9 mouse cellular contexts compared by ENCODE assay signal in genomic region chr17:87375941-87376511, GRCm38 (mm10). TPM values are rescaled to one million over a fixed set of nuclear protein-coding genes. Genes with fewer than 3 reads are reported as not detected.
DNase-seq lines count a peak whose midpoint lies in the region; ATAC-seq lines count a peak whose summit lies in the region.
"Had no signal": no experiment of that assay in that cellular context is flagged by ENCODE, and none has a peak within 500 bp of the region (broad histone marks: within the 10 kb centered on the region; RNA-seq: fewer than 3 reads in every experiment).

No protein-coding gene starts in this region.

- H3K27me3 ChIP-seq in forebrain, embryonic 10.5 days (ENCODE audit: poor library complexity, severe bottlenecking), result no peaks in the 10 kb centered on the region
- H3K27me3 ChIP-seq in forebrain, embryonic 14.5 days (replicated peaks; ENCODE audit: control insufficient read depth, insufficient read depth, low read length), result no peaks in the 10 kb centered on the region
- H3K27me3 ChIP-seq in heart, embryonic 15.5 days, result no peaks in the 10 kb centered on the region
- no peaks in the 10 kb centered on the region for H3K27me3 ChIP-seq in liver, embryonic 15.5 days

- 61% methylated on average over 10 of the region's 10 CpGs for WGBS in forebrain, embryonic 10.5 days
- 74% methylated on average over 10 of the region's 10 CpGs for WGBS in forebrain, embryonic 14.5 days
- 15% methylated on average over 10 of the region's 10 CpGs for WGBS in heart, embryonic 15.5 days
- WGBS in liver, embryonic 15.5 days (ENCODE audit: insufficient replicate concordance), result 36% methylated on average over 10 of the region's 10 CpGs

- no peak overlapping the region for H3K9ac ChIP-seq in forebrain, embryonic 14.5 days (ENCODE audit: low read length)
- H3K9ac ChIP-seq in heart, embryonic 15.5 days, result no peak overlapping the region
- no peak overlapping the region for H3K9ac ChIP-seq in liver, embryonic 15.5 days

- H3K4me2 ChIP-seq in forebrain, embryonic 14.5 days (ENCODE audit: low read length), result no peak overlapping the region
- H3K4me2 ChIP-seq in heart, embryonic 15.5 days, result no peak overlapping the region
- no peak overlapping the region for H3K4me2 ChIP-seq in liver, embryonic 15.5 days

- no peaks in the 10 kb centered on the region for H3K36me3 ChIP-seq in forebrain, embryonic 10.5 days (replicated peaks)
- H3K36me3 ChIP-seq in forebrain, embryonic 14.5 days (ENCODE audit: control insufficient read depth, insufficient read depth, low read length), result no peaks in the 10 kb centered on the region
- no peaks in the 10 kb centered on the region for H3K36me3 ChIP-seq in heart, embryonic 15.5 days
- H3K36me3 ChIP-seq in liver, embryonic 15.5 days (replicated peaks), result 0 out of 2 replicates have a peak, but pooled peaks cover 5% of the 10 kb centered on the region

- peak overlapping the region; percentile 85 for H3K27ac ChIP-seq in forebrain, embryonic 10.5 days
- H3K27ac ChIP-seq in forebrain, embryonic 14.5 days (ENCODE audit: low read depth, low read length), result no peak overlapping the region
- H3K27ac ChIP-seq in heart, embryonic 15.5 days, result peak overlapping the region; percentile 62
- no peak overlapping the region for H3K27ac ChIP-seq in liver, embryonic 15.5 days (replicated peaks)

- peaks cover 62% of the 10 kb centered on the region for H3K4me1 ChIP-seq in forebrain, embryonic 10.5 days
- H3K4me1 ChIP-seq in forebrain, embryonic 14.5 days (ENCODE audit: control insufficient read depth, insufficient read depth, low read length), result peaks cover 22% of the 10 kb centered on the region
- peaks cover 53% of the 10 kb centered on the region for H3K4me1 ChIP-seq in heart, embryonic 15.5 days (replicated peaks)
- H3K4me1 ChIP-seq in liver, embryonic 15.5 days (replicated peaks), result peaks cover 28% of the 10 kb centered on the region

- no peak for DNase-seq in forebrain, embryonic 10.5 days (ENCODE audit: extremely low spot score, low spot score)
- DNase-seq in forebrain, embryonic 14.5 days (ENCODE audit: low spot score), result no peak
- DNase-seq in 416B (ENCODE audit: low read depth), result peak; percentile 26
- no peak for DNase-seq in cerebellum, postnatal 36 days
- DNase-seq in ovary, postnatal 14 days (ENCODE audit: low spot score), result no peak
- DNase-seq in adrenal gland, adult (ENCODE audit: inconsistent age in 2 of 2, low spot score in 1 of 2), result no peak

- no peaks in the 10 kb centered on the region for H3K9me3 ChIP-seq in forebrain, embryonic 10.5 days
- H3K9me3 ChIP-seq in forebrain, embryonic 14.5 days (replicated peaks; ENCODE audit: control insufficient read depth, low read length), result no peaks in the 10 kb centered on the region
- H3K9me3 ChIP-seq in heart, embryonic 15.5 days (replicated peaks), result no peaks in the 10 kb centered on the region
- H3K9me3 ChIP-seq in liver, embryonic 15.5 days (replicated peaks), result no peaks in the 10 kb centered on the region

- no peak overlapping the region for H3K4me3 ChIP-seq in forebrain, embryonic 10.5 days
- no peak overlapping the region for H3K4me3 ChIP-seq in forebrain, embryonic 14.5 days (ENCODE audit: low read depth, low read length)
- no peak overlapping the region for H3K4me3 ChIP-seq in heart, embryonic 15.5 days
- no peak overlapping the region for H3K4me3 ChIP-seq in liver, embryonic 15.5 days (replicated peaks)

- ATAC-seq in forebrain, embryonic 14.5 days, result no peak
- ATAC-seq in heart, embryonic 15.5 days (replicated peaks; ENCODE audit: insufficient number of reproducible peaks, insufficient read depth, low FRiP score, low read depth), result peak; percentile 19; the same call in 1 of the 2 replicates
- ATAC-seq in liver, embryonic 15.5 days (ENCODE audit: insufficient read depth), result 0 out of 2 replicates have a peak, but pooled peaks have one; percentile 21

RNA-seq across cellular contexts. Expression of gene Stpg4, which starts 51.5 kb away (rescaled TPM):
- polyA plus RNA-seq in forebrain, embryonic 10.5 days (2016; fragmentation: Nextera tagmentation; extraction: Ambion mirVana), result not detected in 2 replicates
- polyA plus RNA-seq in forebrain, embryonic 14.5 days (2014; fragmentation: Nextera tagmentation; extraction: Ambion mirVana), result not detected in 2 replicates
- 0.23 TPM in 1 of 2 replicates, not detected in the other for polyA plus RNA-seq in heart, embryonic 15.5 days (2015; fragmentation: Nextera tagmentation; extraction: Ambion mirVana)
- polyA plus RNA-seq in liver, embryonic 15.5 days (2015; fragmentation: Nextera tagmentation; extraction: Ambion mirVana), result not detected in 2 replicates
- polyA plus RNA-seq: C2C12 had no signal

Comparison
In these comparisons a context has a peak if more than half of its experiments do, and no peak if none do; other contexts are left out.
1. H3K27ac ChIP-seq: peak in forebrain, embryonic 10.5 days (single experiment) and heart, embryonic 15.5 days (single experiment); none in forebrain, embryonic 14.5 days (single experiment) and liver, embryonic 15.5 days (single experiment).